Mouse (Mus musculus) heart, adult 18-20 months (tissue): ENCODE results near the gene Epha4. TPM values are rescaled to one million over a fixed set of nuclear protein-coding genes. Genes with fewer than 3 reads are reported as not detected.

Experiments
- DNase-seq, 2 experiments: peaks; one replicate each; pipeline ENCODE4 v3.0.0; 2021 to 2022; ENCODE audit warnings: mixed read lengths in 1 of 2
- total RNA-seq, 2 experiments: library from RNA; stranded (reverse); gene quantifications; 2 replicates each; pipeline ENCODE4 v1.2.3; 2021

Gene Epha4
- total RNA-seq, 2 experiments from 2014 or later = 45.0 to 48.9 TPM

GRCm38 (mm10) chr1:77407417-77407816 lies 107.5 kb downstream of the Epha4 start:
- DNase-seq = no peak

GRCm38 (mm10) chr1:77406631-77407030 lies 108.3 kb downstream of the Epha4 start:
- no peak for DNase-seq

- DNase-seq = peak in 1 of 2 experiments; percentile 14
Measured at GRCm38 (mm10) chr1:77404537-77404936, 110.4 kb downstream of the Epha4 start.

- no peak for DNase-seq
Measured at GRCm38 (mm10) chr1:77402942-77403341, 111.9 kb downstream of the Epha4 start.

- no peak for DNase-seq
Measured at GRCm38 (mm10) chr1:77401465-77401864, 113.4 kb downstream of the Epha4 start.

- DNase-seq = no peak
Measured at GRCm38 (mm10) chr1:77391590-77391989, 123.3 kb downstream of the Epha4 start.

GRCm38 (mm10) chr1:77389069-77389468 lies 125.8 kb downstream of the Epha4 start:
- DNase-seq = no peak

GRCm38 (mm10) chr1:77388556-77388955 lies 126.3 kb downstream of the Epha4 start:
- no peak for DNase-seq

- DNase-seq = no peak
Measured at GRCm38 (mm10) chr1:77385613-77386012, 129.3 kb downstream of the Epha4 start.

- DNase-seq = no peak
Measured at GRCm38 (mm10) chr1:77383466-77383865, 131.4 kb downstream of the Epha4 start.

GRCm38 (mm10) chr1:77377550-77377980 lies 137.3 kb downstream of the Epha4 start:
- no peak for DNase-seq

- no peak for DNase-seq
Measured at GRCm38 (mm10) chr1:77374054-77374453, 140.8 kb downstream of the Epha4 start.

GRCm38 (mm10) chr1:77370921-77371320 lies 144.0 kb downstream of the Epha4 start:
- peak; percentile 58 to 62 for DNase-seq

- DNase-seq = peak; percentile 55 to 63
Measured at GRCm38 (mm10) chr1:77369255-77369837, 145.5 kb downstream of the Epha4 start.

GRCm38 (mm10) chr1:77365850-77366249 lies 149.0 kb downstream of the Epha4 start:
- DNase-seq = no peak

- peak; percentile 36 to 53 for DNase-seq
Measured at GRCm38 (mm10) chr1:77364596-77364995, 150.3 kb downstream of the Epha4 start.

- no peak for DNase-seq
Measured at GRCm38 (mm10) chr1:77363848-77364247, 151.0 kb downstream of the Epha4 start.

GRCm38 (mm10) chr1:77346459-77346858 lies 168.4 kb downstream of the Epha4 start:
- no peak for DNase-seq

- DNase-seq = no peak
Measured at GRCm38 (mm10) chr1:77343792-77344191, 171.1 kb downstream of the Epha4 start.

GRCm38 (mm10) chr1:77339701-77340100 lies 175.2 kb downstream of the Epha4 start:
- no peak for DNase-seq

- no peak for DNase-seq
Measured at GRCm38 (mm10) chr1:77338346-77338745, 176.5 kb downstream of the Epha4 start.

- no peak for DNase-seq
Measured at GRCm38 (mm10) chr1:77336937-77337336, 178.0 kb downstream of the Epha4 start.

- no peak for DNase-seq
Measured at GRCm38 (mm10) chr1:77318597-77319127, 196.2 kb downstream of the Epha4 start.
